Mouse (Mus musculus) brain, adult 2 months (tissue): ENCODE measurements at regions not wholly inside any gene's neighbourhood (a gene's known extent, or its start where the extent isn't known, plus 50 kb on each side); places are given as distances from the start of the nearest gene placed in this dataset.

ENCODE experiments used
- DNase-seq: peaks from one replicate; pipeline ENCODE4 v3.0.0; 2011; ENCODE audit warnings: low read depth, low spot score

GRCm38 (mm10) chr1:119308719-119309365 lies 113.2 kb downstream of the Inhbb start:
- peak; percentile 42 for DNase-seq

GRCm38 (mm10) chr1:119305315-119305976 lies 116.6 kb downstream of the Inhbb start:
- DNase-seq, result no peak

GRCm38 (mm10) chr1:119304470-119304980 lies 117.5 kb downstream of the Inhbb start:
- no peak for DNase-seq

- DNase-seq, result no peak
Observed at GRCm38 (mm10) chr1:119302349-119302995, 119.6 kb downstream of the Inhbb start.

- no peak for DNase-seq
Observed at GRCm38 (mm10) chr1:119301931-119302330, 120.1 kb downstream of the Inhbb start.

- no peak for DNase-seq
Observed at GRCm38 (mm10) chr1:119301258-119301657, 120.8 kb downstream of the Inhbb start.

GRCm38 (mm10) chr1:119299842-119300752 lies 122.0 kb downstream of the Inhbb start:
- no peak for DNase-seq

GRCm38 (mm10) chr1:119298696-119299230 lies 123.3 kb downstream of the Inhbb start:
- DNase-seq, result no peak

- DNase-seq, result peak; percentile 63
Observed at GRCm38 (mm10) chr1:119295121-119295520, 126.9 kb downstream of the Inhbb start.

GRCm38 (mm10) chr1:119293839-119294238 lies 128.2 kb downstream of the Inhbb start:
- no peak for DNase-seq

- DNase-seq, result peak; percentile 97
Observed at GRCm38 (mm10) chr1:119292216-119292615, 129.8 kb downstream of the Inhbb start.

GRCm38 (mm10) chr1:119290165-119290916 lies 131.7 kb downstream of the Inhbb start:
- DNase-seq, result peak; percentile 49

GRCm38 (mm10) chr1:119289516-119290164 lies 132.4 kb downstream of the Inhbb start:
- no peak for DNase-seq

GRCm38 (mm10) chr1:119282416-119282815 lies 139.6 kb downstream of the Inhbb start:
- peak; percentile 17 for DNase-seq

GRCm38 (mm10) chr1:119279261-119279660 lies 142.8 kb downstream of the Inhbb start:
- no peak for DNase-seq

- no peak for DNase-seq
Observed at GRCm38 (mm10) chr1:119278528-119279201, 143.4 kb downstream of the Inhbb start.

- DNase-seq, result no peak
Observed at GRCm38 (mm10) chr1:119277990-119278389, 144.1 kb downstream of the Inhbb start.

GRCm38 (mm10) chr1:119266013-119266412 lies 156.0 kb downstream of the Inhbb start:
- DNase-seq, result no peak

GRCm38 (mm10) chr1:119265192-119265891 lies 156.7 kb downstream of the Inhbb start:
- DNase-seq, result no peak
